Mouse (Mus musculus): ENCODE results near the gene Rab40c. TPM values are rescaled to one million over a fixed set of nuclear protein-coding genes. Genes with fewer than 3 reads are reported as not detected.

Rab40c gene
- polyA plus RNA-seq, 1 experiment, result 74.6 TPM

DNA sequence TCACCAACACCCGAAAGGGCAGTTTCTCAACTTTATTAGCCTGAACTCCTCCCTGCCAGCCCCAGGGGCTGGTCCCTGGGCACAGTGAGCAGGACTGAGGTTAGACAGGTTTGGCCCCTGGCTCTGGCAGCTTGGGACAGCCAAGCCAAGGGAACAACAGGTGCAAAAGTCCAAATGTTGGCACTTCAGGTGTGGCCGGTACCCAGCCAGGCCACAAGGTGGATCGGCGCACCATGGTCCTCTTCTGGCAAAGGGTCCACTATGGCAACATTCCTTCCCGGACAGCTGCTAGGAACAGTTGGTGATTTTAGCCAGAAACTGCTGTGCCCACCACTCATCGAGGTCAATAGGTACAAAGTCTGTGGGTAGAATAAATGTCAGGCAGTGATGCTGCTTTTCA, 55.8 kb downstream of the Rab40c start:
- no peak for DNase-seq
- Histone ChIP-seq H3K27me3 (ENCODE audit: control insufficient read depth, insufficient read depth, low read length) (no peaks in the 10 kb centered on the region), H3K4me1 (ENCODE audit: control insufficient read depth, insufficient read depth, low read length) (peaks cover 12% of the 10 kb centered on the region), H3K27ac (ENCODE audit: insufficient read depth, low read length) (no peak overlapping the region), H3K4me3 (replicated peaks; ENCODE audit: insufficient read depth, low read depth, low read length) (no peak overlapping the region)
- WGBS, result 59% methylated on average over 6 of the region's 6 CpGs
- TF ChIP-seq CTCF (IDR thresholded peaks at IDR 0.05; ENCODE audit: borderline replicate concordance, insufficient read depth, low read depth, low read length), result no peak
- no peak for TF ChIP-seq POLR2A (IDR thresholded peaks at IDR 0.05; ENCODE audit: borderline replicate concordance, insufficient read depth, low read length)

DNA sequence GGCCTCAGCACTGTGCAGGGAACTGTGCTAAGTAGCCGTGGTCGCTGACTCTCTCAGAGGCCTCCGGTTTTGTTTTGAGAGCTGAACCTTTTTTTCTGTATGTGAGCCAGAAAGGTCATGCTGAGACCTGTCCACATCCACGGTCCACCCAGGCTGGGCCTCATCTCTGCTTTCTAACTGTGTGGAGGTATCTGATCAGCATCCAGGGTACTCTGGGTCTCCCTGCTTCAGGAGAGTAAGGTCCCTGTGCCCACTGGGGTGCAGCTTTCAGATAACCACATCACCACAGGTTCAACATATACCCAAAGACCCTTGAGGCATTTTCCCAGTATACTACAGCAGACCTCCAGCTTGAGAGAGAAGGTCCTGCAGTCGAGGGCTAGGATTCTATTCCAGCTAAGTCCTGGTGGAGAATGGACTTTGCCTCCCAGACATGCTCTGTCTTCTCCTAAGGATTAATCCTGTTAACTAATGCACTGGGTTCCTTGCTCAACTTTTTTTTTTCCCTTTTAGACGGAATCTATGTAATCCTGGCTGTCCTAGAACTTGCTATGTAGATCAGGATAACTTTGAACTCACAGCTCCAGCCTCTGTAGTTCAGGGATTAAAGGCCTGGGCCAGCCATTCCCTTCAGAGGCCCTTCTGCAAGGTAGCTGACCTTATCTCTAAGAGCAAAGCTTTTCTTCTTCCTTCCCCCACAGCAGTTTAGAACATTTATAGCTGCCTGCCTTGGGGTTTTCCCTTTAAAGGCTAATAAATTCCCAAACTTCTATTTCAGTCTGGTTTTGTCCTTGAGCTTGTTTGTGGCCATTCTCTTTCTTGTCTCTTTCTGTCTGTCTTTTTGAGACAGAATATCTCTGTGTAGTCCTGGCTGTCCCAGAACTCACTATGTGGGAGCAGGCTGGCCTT, 57.6 kb downstream of the Rab40c start:
- H3K4me1 ChIP-seq (ENCODE audit: control insufficient read depth, insufficient read depth, low read length), result peaks cover 12% of the 10 kb centered on the region
- peak overlapping the region; percentile 91 for H3K4me3 ChIP-seq (replicated peaks; ENCODE audit: insufficient read depth, low read depth, low read length)
- TF ChIP-seq CTCF (IDR thresholded peaks at IDR 0.05; ENCODE audit: borderline replicate concordance, insufficient read depth, low read depth, low read length) (no peak), POLR2A (IDR thresholded peaks at IDR 0.05; ENCODE audit: borderline replicate concordance, insufficient read depth, low read length) (no peak)
- H3K27ac ChIP-seq (ENCODE audit: insufficient read depth, low read length), result peak overlapping the region; percentile 98
- DNase-seq, result no peak
- WGBS, result 11% methylated on average over 6 of the region's 6 CpGs
- H3K27me3 ChIP-seq (ENCODE audit: control insufficient read depth, insufficient read depth, low read length), result no peaks in the 10 kb centered on the region

DNA sequence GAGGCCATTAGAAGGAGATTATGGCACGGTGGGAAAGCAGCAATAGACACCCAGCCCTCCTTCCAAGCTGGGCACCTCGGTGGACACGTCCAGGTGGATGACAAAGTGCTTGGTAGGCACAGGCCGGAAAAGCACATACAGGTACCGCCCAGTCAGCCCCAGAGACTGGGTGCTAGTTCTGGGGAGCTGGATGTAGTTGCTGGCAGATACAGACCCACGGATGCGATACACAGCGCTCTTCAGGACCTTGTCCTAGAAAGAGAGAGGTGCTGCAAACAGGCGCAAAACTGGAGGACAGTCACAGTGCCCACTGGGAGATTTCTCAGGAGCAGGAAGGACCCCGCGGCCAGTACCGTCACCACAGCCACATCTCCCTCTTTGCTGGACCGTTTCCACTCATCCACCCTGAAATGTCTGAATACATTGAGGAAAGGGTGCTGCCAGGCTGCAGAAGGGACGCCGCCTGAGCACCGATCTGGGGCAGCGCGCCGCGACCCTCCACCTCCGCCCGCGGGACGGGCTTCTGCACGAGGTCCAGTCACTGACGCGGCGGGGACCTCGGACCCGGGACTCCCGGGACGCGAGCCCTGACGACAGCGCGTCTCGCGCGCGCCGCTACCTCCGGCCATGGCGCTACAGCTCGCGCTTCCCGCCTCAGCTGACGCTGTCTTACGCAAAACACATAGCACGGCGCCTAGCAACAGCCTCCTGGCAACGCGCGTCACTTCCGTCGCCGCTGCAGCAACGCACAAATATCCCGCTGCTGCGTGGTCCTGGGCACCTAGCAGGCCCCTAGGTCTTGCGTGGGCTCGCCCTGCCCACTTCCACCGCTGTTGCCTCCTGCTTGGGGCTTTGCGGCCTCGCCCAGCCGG, 58.5 kb downstream of the Rab40c start, which contains the start of gene Wdr90:
TSS of gene Wdr90 (minus strand) at position 670 of the 872 bp plus-strand sequence.
- peak; percentile 95 for TF ChIP-seq POLR2A (IDR thresholded peaks at IDR 0.05; ENCODE audit: borderline replicate concordance, insufficient read depth, low read length)
- no peak for TF ChIP-seq CTCF (IDR thresholded peaks at IDR 0.05; ENCODE audit: borderline replicate concordance, insufficient read depth, low read depth, low read length)
- DNase-seq, result peak; percentile 93 to 94
- Histone ChIP-seq H3K4me3 (replicated peaks; ENCODE audit: insufficient read depth, low read depth, low read length) (peak within 1 kb of the TSS; percentile 91), H3K27ac (ENCODE audit: insufficient read depth, low read length) (peak within 1 kb of the TSS; percentile 98), H3K4me1 (ENCODE audit: control insufficient read depth, insufficient read depth, low read length) (peaks cover 7% of the 10 kb centered on the region), H3K27me3 (ENCODE audit: control insufficient read depth, insufficient read depth, low read length) (no peaks in the 10 kb centered on the region)
- WGBS, result 2% methylated on average over 65 of the region's 65 CpGs

DNA sequence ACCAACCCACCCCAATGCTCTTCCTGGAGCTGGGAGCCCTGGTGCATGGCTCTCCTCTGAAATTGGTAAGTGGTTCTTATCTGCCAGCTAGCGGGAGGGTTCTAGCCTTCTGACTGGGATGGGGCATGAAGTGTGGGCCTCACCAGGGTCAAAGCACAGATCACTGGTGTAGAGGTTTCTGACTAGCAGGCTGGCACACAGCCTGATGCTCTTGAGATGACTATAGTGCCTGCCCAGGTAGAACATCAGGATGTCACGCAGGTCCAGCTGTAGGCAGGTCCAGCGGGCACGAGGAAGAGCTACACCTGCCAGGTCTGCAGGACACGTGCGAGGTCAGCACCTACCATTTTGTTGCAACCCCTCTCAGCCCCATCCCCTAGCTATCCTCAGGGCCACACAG, 59.3 kb downstream of the Rab40c start:
- no peak for DNase-seq
- Histone ChIP-seq H3K27me3 (ENCODE audit: control insufficient read depth, insufficient read depth, low read length) (no peaks in the 10 kb centered on the region), H3K27ac (ENCODE audit: insufficient read depth, low read length) (no peak overlapping the region), H3K4me3 (replicated peaks; ENCODE audit: insufficient read depth, low read depth, low read length) (no peak overlapping the region), H3K4me1 (ENCODE audit: control insufficient read depth, insufficient read depth, low read length) (peaks cover 7% of the 10 kb centered on the region)
- TF ChIP-seq POLR2A (IDR thresholded peaks at IDR 0.05; ENCODE audit: borderline replicate concordance, insufficient read depth, low read length) (no peak), CTCF (IDR thresholded peaks at IDR 0.05; ENCODE audit: borderline replicate concordance, insufficient read depth, low read depth, low read length) (no peak)
- 84% methylated on average over 6 of the region's 6 CpGs for WGBS

DNA sequence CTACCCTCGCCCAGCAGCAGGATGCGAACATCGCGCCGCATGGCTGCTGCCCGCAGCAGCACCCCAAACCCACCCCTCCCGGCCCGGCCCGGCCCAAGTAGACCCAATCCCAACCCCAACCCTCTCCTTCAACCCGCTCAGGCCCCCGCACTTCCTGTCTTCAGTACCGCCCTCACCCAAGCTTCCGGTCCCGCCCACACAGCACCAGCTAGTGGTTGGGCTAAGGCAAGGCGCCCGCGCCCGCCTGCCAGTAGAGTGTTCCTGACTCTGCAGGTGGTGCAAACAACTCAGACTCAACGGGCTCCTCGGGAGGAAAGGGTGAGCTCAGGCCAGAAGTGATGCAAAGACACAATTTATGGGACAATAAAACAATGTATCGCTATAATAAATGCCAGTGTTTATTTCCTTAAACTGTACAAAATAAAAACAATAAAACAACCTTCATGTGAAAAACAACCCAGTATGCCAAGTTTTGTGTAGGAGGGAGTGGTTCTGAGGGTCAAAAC, 75.1 kb downstream of the Rab40c start, which contains the start of gene Rhot2:
TSS of gene Rhot2 (minus strand) at position 456 of the 506 bp plus-strand sequence.
- H3K4me1 ChIP-seq (ENCODE audit: control insufficient read depth, insufficient read depth, low read length), result peaks cover 12% of the 10 kb centered on the region
- TF ChIP-seq POLR2A (IDR thresholded peaks at IDR 0.05; ENCODE audit: borderline replicate concordance, insufficient read depth, low read length) (peak; percentile 77; the same call in 1 of the 2 replicates), CTCF (IDR thresholded peaks at IDR 0.05; ENCODE audit: borderline replicate concordance, insufficient read depth, low read depth, low read length) (peak; percentile 27; the same call in 1 of the 2 replicates)
- under 1% methylated on average over 21 of the region's 21 CpGs for WGBS
- peak within 1 kb of the TSS; percentile 59 for H3K27ac ChIP-seq (ENCODE audit: insufficient read depth, low read length)
- no peaks in the 10 kb centered on the region for H3K27me3 ChIP-seq (ENCODE audit: control insufficient read depth, insufficient read depth, low read length)
- H3K4me3 ChIP-seq (replicated peaks; ENCODE audit: insufficient read depth, low read depth, low read length), result peak within 1 kb of the TSS; percentile 78
- peak; percentile 94 to 96 for DNase-seq

DNA sequence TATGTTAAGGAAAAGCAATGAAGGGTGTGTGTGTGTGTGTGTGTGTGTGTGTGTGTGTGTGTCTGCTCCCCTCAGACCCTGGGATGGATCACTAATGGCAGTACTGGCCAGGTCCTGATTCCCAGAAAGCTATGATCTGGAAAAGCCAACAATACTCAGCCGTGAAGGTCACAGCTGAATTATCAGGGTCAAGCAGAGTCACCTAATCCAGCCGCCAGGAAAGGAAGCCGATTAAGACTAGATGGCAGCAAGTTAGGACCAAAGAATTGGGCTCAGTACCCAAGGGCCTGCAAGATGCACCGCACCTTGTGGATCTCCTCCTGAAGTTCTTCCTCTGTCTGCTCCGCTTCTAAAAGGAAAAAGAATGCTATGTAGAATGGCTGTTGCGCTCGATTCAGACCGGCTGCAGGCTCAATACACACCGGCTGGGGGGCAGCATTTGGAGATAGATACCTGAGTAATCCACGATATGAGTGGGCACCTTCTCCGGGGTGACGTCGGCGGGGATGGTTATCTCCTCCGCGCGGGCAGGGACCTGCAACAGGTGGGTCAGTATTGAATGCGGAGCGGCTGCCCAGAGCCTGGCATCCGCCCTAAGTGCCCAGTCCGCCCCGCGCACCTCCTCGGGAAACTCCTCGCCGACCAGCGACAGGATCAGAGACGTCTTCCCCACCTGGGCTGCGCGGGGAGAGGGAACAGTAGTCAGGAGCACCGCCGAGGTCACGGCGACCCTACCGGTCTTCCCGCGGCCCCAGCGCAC, 75.7 kb downstream of the Rab40c start:
- DNase-seq, result peak in 1 of 2 experiments; percentile 56
- Histone ChIP-seq H3K27ac (ENCODE audit: insufficient read depth, low read length) (peak overlapping the region; percentile 59), H3K4me1 (ENCODE audit: control insufficient read depth, insufficient read depth, low read length) (peaks cover 12% of the 10 kb centered on the region), H3K27me3 (ENCODE audit: control insufficient read depth, insufficient read depth, low read length) (no peaks in the 10 kb centered on the region), H3K4me3 (replicated peaks; ENCODE audit: insufficient read depth, low read depth, low read length) (peak overlapping the region; percentile 78)
- TF ChIP-seq CTCF (IDR thresholded peaks at IDR 0.05; ENCODE audit: borderline replicate concordance, insufficient read depth, low read depth, low read length) (no peak), POLR2A (IDR thresholded peaks at IDR 0.05; ENCODE audit: borderline replicate concordance, insufficient read depth, low read length) (no peak)
- 2% methylated on average over 38 of the region's 38 CpGs for WGBS

DNA sequence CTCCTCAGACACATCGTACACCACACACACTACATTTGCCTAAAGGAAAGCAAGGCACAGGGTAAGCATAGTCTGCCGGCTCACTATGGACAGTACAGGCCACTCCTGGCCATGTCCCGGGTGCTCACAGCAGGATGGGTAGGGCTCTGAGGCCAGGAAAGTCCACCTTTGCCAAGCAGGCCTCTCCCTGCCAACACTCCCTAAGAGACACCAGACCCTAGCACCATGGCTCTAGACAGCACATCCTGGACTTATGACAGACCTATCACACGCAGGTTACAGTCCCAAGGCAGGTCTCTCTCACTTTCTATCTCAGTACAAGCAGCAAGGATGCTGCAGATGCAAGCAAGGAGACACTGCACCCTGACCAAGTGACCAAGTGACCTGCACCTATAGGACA, 76.4 kb downstream of the Rab40c start:
- no peaks in the 10 kb centered on the region for H3K27me3 ChIP-seq (ENCODE audit: control insufficient read depth, insufficient read depth, low read length)
- H3K4me1 ChIP-seq (ENCODE audit: control insufficient read depth, insufficient read depth, low read length), result peaks cover 12% of the 10 kb centered on the region
- no peak for DNase-seq
- TF ChIP-seq POLR2A (IDR thresholded peaks at IDR 0.05; ENCODE audit: borderline replicate concordance, insufficient read depth, low read length) (no peak), CTCF (IDR thresholded peaks at IDR 0.05; ENCODE audit: borderline replicate concordance, insufficient read depth, low read depth, low read length) (no peak)
- 35% methylated on average over 4 of the region's 4 CpGs for WGBS
- H3K27ac ChIP-seq (ENCODE audit: insufficient read depth, low read length), result no peak overlapping the region
- peak overlapping the region; percentile 78 for H3K4me3 ChIP-seq (replicated peaks; ENCODE audit: insufficient read depth, low read depth, low read length)
